Mouse (Mus musculus): ENCODE measurements around the gene Bbs9. TPM values are rescaled to one million over a fixed set of nuclear protein-coding genes. Genes with fewer than 3 reads are reported as not detected.
A peak's percentile ranks its signal among the peaks of the same experiment; 100 is the strongest.

Bbs9 gene
- total RNA-seq, 2 experiments from 2014 or later, result 21.0 to 26.6 TPM

- H3K27ac ChIP-seq, result no peak overlapping the region
- H3K4me3 ChIP-seq, result no peak overlapping the region
- no peak for TF ChIP-seq CTCF (conservative IDR thresholded peaks at IDR 0.05)
- no peak for DNase-seq (ENCODE audit: low spot score in 2 of 2)
Measured at GRCm38 (mm10) chr9:22806494-22806893, 331.0 kb downstream of the Bbs9 start.

- TF ChIP-seq CTCF (conservative IDR thresholded peaks at IDR 0.05), result no peak
- no peak for DNase-seq (ENCODE audit: low spot score in 2 of 2)
- H3K4me3 ChIP-seq, result no peak overlapping the region
- H3K27ac ChIP-seq, result no peak overlapping the region
Measured at GRCm38 (mm10) chr9:22807693-22808092, 332.2 kb downstream of the Bbs9 start.

- DNase-seq (ENCODE audit: low spot score in 2 of 2), result no peak
- no peak for TF ChIP-seq CTCF (conservative IDR thresholded peaks at IDR 0.05)
- Histone ChIP-seq H3K4me3 (no peak overlapping the region), H3K27ac (no peak overlapping the region)
Measured at GRCm38 (mm10) chr9:22809621-22810126, 334.2 kb downstream of the Bbs9 start.

GRCm38 (mm10) chr9:22810454-22810853, 334.9 kb downstream of the Bbs9 start:
- TF ChIP-seq CTCF (conservative IDR thresholded peaks at IDR 0.05), result no peak
- Histone ChIP-seq H3K27ac (no peak overlapping the region), H3K4me3 (no peak overlapping the region)
- no peak for DNase-seq (ENCODE audit: low spot score in 2 of 2)

GRCm38 (mm10) chr9:22811931-22812330, 336.4 kb downstream of the Bbs9 start:
- DNase-seq (ENCODE audit: low spot score in 2 of 2), result no peak
- TF ChIP-seq CTCF (conservative IDR thresholded peaks at IDR 0.05), result no peak
- Histone ChIP-seq H3K4me3 (no peak overlapping the region), H3K27ac (no peak overlapping the region)

- H3K27ac ChIP-seq, result no peak overlapping the region
- H3K4me3 ChIP-seq, result no peak overlapping the region
- DNase-seq (ENCODE audit: low spot score in 2 of 2), result no peak
- TF ChIP-seq CTCF (conservative IDR thresholded peaks at IDR 0.05), result no peak
Measured at GRCm38 (mm10) chr9:22814407-22815092, 339.0 kb downstream of the Bbs9 start.

- TF ChIP-seq CTCF (conservative IDR thresholded peaks at IDR 0.05), result no peak
- H3K27ac ChIP-seq, result peak overlapping the region; percentile 39; the same call in 1 of the 2 replicates
- H3K4me3 ChIP-seq, result no peak overlapping the region
- no peak for DNase-seq (ENCODE audit: low spot score in 2 of 2)
Measured at GRCm38 (mm10) chr9:22815093-22815458, 339.6 kb downstream of the Bbs9 start.

- TF ChIP-seq CTCF (conservative IDR thresholded peaks at IDR 0.05), result no peak
- DNase-seq (ENCODE audit: low spot score in 2 of 2), result no peak
Measured at GRCm38 (mm10) chr9:22819539-22819938, 344.0 kb downstream of the Bbs9 start.

GRCm38 (mm10) chr9:22820646-22821185, 345.2 kb downstream of the Bbs9 start:
- no peak for TF ChIP-seq CTCF (conservative IDR thresholded peaks at IDR 0.05)
- no peak for DNase-seq (ENCODE audit: low spot score in 2 of 2)
- Histone ChIP-seq H3K4me3 (no peak overlapping the region), H3K27ac (no peak overlapping the region)

More at GRCm38 (mm10) chr9:22819539-22819938, 344.0 kb downstream of the Bbs9 start:
- H3K27ac ChIP-seq, result no peak overlapping the region
- H3K4me3 ChIP-seq, result no peak overlapping the region

- Histone ChIP-seq H3K4me3 (no peak overlapping the region), H3K27ac (no peak overlapping the region)
- no peak for TF ChIP-seq CTCF (conservative IDR thresholded peaks at IDR 0.05)
- no peak for DNase-seq (ENCODE audit: low spot score in 2 of 2)
Measured at GRCm38 (mm10) chr9:22822770-22823169, 347.3 kb downstream of the Bbs9 start.

- TF ChIP-seq CTCF (conservative IDR thresholded peaks at IDR 0.05), result no peak
- no peak for DNase-seq (ENCODE audit: low spot score in 2 of 2)
- Histone ChIP-seq H3K4me3 (no peak overlapping the region), H3K27ac (no peak overlapping the region)
Measured at GRCm38 (mm10) chr9:22823856-22824255, 348.3 kb downstream of the Bbs9 start.

- DNase-seq (ENCODE audit: low spot score in 2 of 2), result no peak
- no peak for TF ChIP-seq CTCF (conservative IDR thresholded peaks at IDR 0.05)
- Histone ChIP-seq H3K4me3 (no peak overlapping the region), H3K27ac (no peak overlapping the region)
Measured at GRCm38 (mm10) chr9:22824910-22825309, 349.4 kb downstream of the Bbs9 start.

- H3K4me3 ChIP-seq, result no peak overlapping the region
- TF ChIP-seq CTCF (conservative IDR thresholded peaks at IDR 0.05), result no peak
- no peak overlapping the region for H3K27ac ChIP-seq
- no peak for DNase-seq (ENCODE audit: low spot score in 2 of 2)
Measured at GRCm38 (mm10) chr9:22826571-22826990, 351.1 kb downstream of the Bbs9 start.

All from layer of hippocampus, adult 2 months (tissue).